Mouse (Mus musculus) ES-Bruce4 (cell line): Measurements from ENCODE around the gene Tox4.

ENCODE experiments used
- CTCF ChIP-seq: IDR thresholded peaks from one replicate; pipeline ENCODE4 v1.8.1; 2011; ENCODE audit warnings: low read depth, low read length
- POLR2A ChIP-seq: IDR thresholded peaks from one replicate; pipeline ENCODE4 v1.8.1; 2011; ENCODE audit warnings: low read length; ENCODE audit not compliant: insufficient read depth

GRCm38 (mm10) chr14:52325890-52326289 is 46.9 kb downstream of the Tox4 start:
- TF ChIP-seq CTCF (no peak), POLR2A (no peak)
